Mouse (Mus musculus) embryonic facial prominence, embryonic 12.5 days (tissue): ENCODE measurements around the gene Adamts1. TPM values are rescaled to one million over a fixed set of nuclear protein-coding genes. Genes with fewer than 3 reads are reported as not detected.

Experiments used
- ATAC-seq: fragments of 200-750 bp; cut with Nextera tagmentation; 2 replicates; pipeline ENCODE4 v1.8.0; 2017; ENCODE audit not compliant: insufficient number of reproducible peaks, insufficient read depth, low FRiP score, low TSS enrichment
- H3K27ac ChIP-seq: fragments of 300-500 bp; sonication (generic); 2 replicates; pipeline ENCODE4 v1.5.1; 2016; ENCODE audit warnings: mild to moderate bottlenecking
- H3K27me3 ChIP-seq: fragments of 300-500 bp; sonication (generic); 2 replicates; pipeline ENCODE4 v1.6.1; 2016; ENCODE audit warnings: mild to moderate bottlenecking, moderate library complexity
- H3K36me3 ChIP-seq: fragments of 300-500 bp; sonication (generic); 2 replicates; pipeline ENCODE4 v1.6.1; 2016; ENCODE audit warnings: mild to moderate bottlenecking
- H3K4me1 ChIP-seq: fragments of 300-500 bp; sonication (generic); 2 replicates; pipeline ENCODE4 v1.6.1; 2016
- H3K4me2 ChIP-seq: fragments of 300-500 bp; sonication (generic); replicated peaks from 2 replicates; pipeline ENCODE4 v1.6.1; 2016; ENCODE audit warnings: mild to moderate bottlenecking, moderate library complexity
- H3K4me3 ChIP-seq: fragments of 300-500 bp; sonication (generic); 2 replicates; pipeline ENCODE4 v1.5.1; 2016; ENCODE audit warnings: mild to moderate bottlenecking
- H3K9ac ChIP-seq: fragments of 300-500 bp; sonication (generic); 2 replicates; pipeline ENCODE4 v1.6.1; 2016; ENCODE audit warnings: mild to moderate bottlenecking, moderate library complexity
- H3K9me3 ChIP-seq: fragments of 300-500 bp; sonication (generic); 2 replicates; pipeline ENCODE4 v1.6.1; 2016; ENCODE audit warnings: mild to moderate bottlenecking, moderate library complexity
- WGBS: fragments of 180-500 bp; shearing (Covaris S2); methylation state at CpG from one replicate; pipeline ENCODE4 v1.1.7; 2016; 5-methylcytosine and 5-hydroxymethylcytosine counted together
- polyA plus RNA-seq: library from polyadenylated mRNA; unstranded; fragments of >200 nt; fragmentation: Nextera tagmentation; extraction: Ambion mirVana; gene quantifications from 2 replicates; pipeline ENCODE4 v1.2.1, GENCODE M21; 2016

Gene Adamts1
- polyA plus RNA-seq, 1 experiment from 2014 or later, result 50.2 TPM

- H3K4me1 ChIP-seq, result 0 out of 2 replicates have a peak, but pooled peaks cover 6% of the 10 kb centered on the region
- ATAC-seq, result peak; percentile 79
- peak overlapping the region; percentile 85 for H3K4me2 ChIP-seq
- no peaks in the 10 kb centered on the region for H3K27me3 ChIP-seq
- peaks cover 41% of the 10 kb centered on the region for H3K36me3 ChIP-seq
- H3K4me3 ChIP-seq, result peak overlapping the region; percentile 86
- H3K9me3 ChIP-seq, result no peaks in the 10 kb centered on the region
- peak overlapping the region; percentile 85 for H3K9ac ChIP-seq
- 6% methylated on average over 8 of the region's 8 CpGs for WGBS
- peak overlapping the region; percentile 92 for H3K27ac ChIP-seq
Observed at GRCm38 (mm10) chr16:85800691-85801090, 2.2 kb downstream of the Adamts1 start.

- Histone ChIP-seq H3K9me3 (no peaks in the 10 kb centered on the region), H3K4me3 (peak overlapping the region; percentile 86), H3K27me3 (no peaks in the 10 kb centered on the region), H3K9ac (no peak overlapping the region), H3K4me1 (0 out of 2 replicates have a peak, but pooled peaks cover 6% of the 10 kb centered on the region), H3K36me3 (peaks cover 49% of the 10 kb centered on the region), H3K27ac (no peak overlapping the region), H3K4me2 (peak overlapping the region; percentile 85)
- WGBS, result 69% methylated on average over 9 of the region's 9 CpGs
- no peak for ATAC-seq
Observed at GRCm38 (mm10) chr16:85799971-85800370, 2.9 kb downstream of the Adamts1 start.

GRCm38 (mm10) chr16:85798334-85798733 is 4.6 kb downstream of the Adamts1 start:
- peaks cover 56% of the 10 kb centered on the region for H3K36me3 ChIP-seq
- no peak overlapping the region for H3K4me3 ChIP-seq
- H3K9me3 ChIP-seq, result no peaks in the 10 kb centered on the region
- no peak overlapping the region for H3K9ac ChIP-seq
- H3K4me2 ChIP-seq, result no peak overlapping the region
- H3K27me3 ChIP-seq, result no peaks in the 10 kb centered on the region
- no peak overlapping the region for H3K27ac ChIP-seq
- H3K4me1 ChIP-seq, result no peaks in the 10 kb centered on the region
- ATAC-seq, result no peak
- 93% methylated on average over 7 of the region's 7 CpGs for WGBS

GRCm38 (mm10) chr16:85797161-85797560 is 5.8 kb downstream of the Adamts1 start:
- Histone ChIP-seq H3K27ac (no peak overlapping the region), H3K4me1 (no peaks in the 10 kb centered on the region), H3K4me3 (no peak overlapping the region), H3K4me2 (no peak overlapping the region), H3K9me3 (no peaks in the 10 kb centered on the region), H3K9ac (no peak overlapping the region), H3K27me3 (no peaks in the 10 kb centered on the region), H3K36me3 (peaks cover 56% of the 10 kb centered on the region)
- no peak for ATAC-seq
- WGBS, result 94% methylated on average over 4 of the region's 4 CpGs

- 93% methylated on average over 7 of the region's 7 CpGs for WGBS
- no peak for ATAC-seq
- H3K36me3 ChIP-seq, result peaks cover 56% of the 10 kb centered on the region
Observed at GRCm38 (mm10) chr16:85795731-85796130, 7.2 kb downstream of the Adamts1 start.

GRCm38 (mm10) chr16:85793166-85793830 is 9.6 kb downstream of the Adamts1 start:
- H3K9ac ChIP-seq, result no peak overlapping the region
- no peak overlapping the region for H3K4me2 ChIP-seq
- 86% methylated on average over 4 of the region's 4 CpGs for WGBS
- peaks cover 41% of the 10 kb centered on the region for H3K36me3 ChIP-seq
- no peaks in the 10 kb centered on the region for H3K27me3 ChIP-seq
- H3K9me3 ChIP-seq, result no peaks in the 10 kb centered on the region
- no peak overlapping the region for H3K27ac ChIP-seq
- no peaks in the 10 kb centered on the region for H3K4me1 ChIP-seq
- ATAC-seq, result no peak
- H3K4me3 ChIP-seq, result no peak overlapping the region

More at GRCm38 (mm10) chr16:85795731-85796130, 7.2 kb downstream of the Adamts1 start:
- no peaks in the 10 kb centered on the region for H3K9me3 ChIP-seq
- H3K27ac ChIP-seq, result no peak overlapping the region
- H3K4me2 ChIP-seq, result no peak overlapping the region
- H3K27me3 ChIP-seq, result no peaks in the 10 kb centered on the region
- no peak overlapping the region for H3K4me3 ChIP-seq
- no peaks in the 10 kb centered on the region for H3K4me1 ChIP-seq
- no peak overlapping the region for H3K9ac ChIP-seq

- Histone ChIP-seq H3K9me3 (no peaks in the 10 kb centered on the region), H3K27ac (no peak overlapping the region), H3K4me2 (no peak overlapping the region), H3K4me3 (no peak overlapping the region), H3K36me3 (no peaks in the 10 kb centered on the region), H3K4me1 (no peaks in the 10 kb centered on the region), H3K27me3 (no peaks in the 10 kb centered on the region), H3K9ac (no peak overlapping the region)
- 89% methylated on average over 2 of the region's 2 CpGs for WGBS
- no peak for ATAC-seq
Observed at GRCm38 (mm10) chr16:85781076-85781475, 21.8 kb downstream of the Adamts1 start.

GRCm38 (mm10) chr16:85779775-85780174 is 23.1 kb downstream of the Adamts1 start:
- Histone ChIP-seq H3K4me3 (no peak overlapping the region), H3K4me1 (no peaks in the 10 kb centered on the region), H3K36me3 (no peaks in the 10 kb centered on the region), H3K9ac (no peak overlapping the region), H3K9me3 (no peaks in the 10 kb centered on the region), H3K27me3 (no peaks in the 10 kb centered on the region), H3K27ac (no peak overlapping the region), H3K4me2 (no peak overlapping the region)
- no peak; the same call in 1 of the 2 replicates for ATAC-seq

GRCm38 (mm10) chr16:85772272-85772671 is 30.6 kb downstream of the Adamts1 start:
- no peak overlapping the region for H3K4me2 ChIP-seq
- H3K36me3 ChIP-seq, result no peaks in the 10 kb centered on the region
- no peak for ATAC-seq
- no peak overlapping the region for H3K9ac ChIP-seq
- WGBS, result 73% methylated on average over 3 of the region's 3 CpGs
- no peak overlapping the region for H3K27ac ChIP-seq
- no peaks in the 10 kb centered on the region for H3K4me1 ChIP-seq
- no peak overlapping the region for H3K4me3 ChIP-seq
- H3K9me3 ChIP-seq, result no peaks in the 10 kb centered on the region
- H3K27me3 ChIP-seq, result no peaks in the 10 kb centered on the region

GRCm38 (mm10) chr16:85767341-85767740 is 35.6 kb downstream of the Adamts1 start:
- 51% methylated on average over 4 of the region's 4 CpGs for WGBS

GRCm38 (mm10) chr16:85765697-85766096 is 37.2 kb downstream of the Adamts1 start:
- Histone ChIP-seq H3K36me3 (no peaks in the 10 kb centered on the region), H3K4me2 (no peak overlapping the region), H3K4me1 (peaks cover 7% of the 10 kb centered on the region; the same call in 1 of the 2 replicates), H3K9me3 (no peaks in the 10 kb centered on the region), H3K27me3 (no peaks in the 10 kb centered on the region), H3K9ac (no peak overlapping the region), H3K27ac (no peak overlapping the region), H3K4me3 (no peak overlapping the region)
- ATAC-seq, result no peak
- WGBS, result 13% methylated on average over 8 of the region's 8 CpGs

More at GRCm38 (mm10) chr16:85767341-85767740, 35.6 kb downstream of the Adamts1 start:
- no peaks in the 10 kb centered on the region for H3K9me3 ChIP-seq
- no peak overlapping the region for H3K4me2 ChIP-seq
- H3K27me3 ChIP-seq, result no peaks in the 10 kb centered on the region
- ATAC-seq, result no peak
- H3K4me3 ChIP-seq, result no peak overlapping the region
- H3K9ac ChIP-seq, result no peak overlapping the region
- H3K27ac ChIP-seq, result no peak overlapping the region
- H3K36me3 ChIP-seq, result no peaks in the 10 kb centered on the region
- H3K4me1 ChIP-seq, result peaks cover 3% of the 10 kb centered on the region; the same call in 1 of the 2 replicates

- WGBS, result 70% methylated on average over 6 of the region's 6 CpGs
- no peak for ATAC-seq
Observed at GRCm38 (mm10) chr16:85765167-85765566, 37.7 kb downstream of the Adamts1 start.

More at GRCm38 (mm10) chr16:85765167-85765566, 37.7 kb downstream of the Adamts1 start:
- H3K4me2 ChIP-seq, result no peak overlapping the region
- H3K4me1 ChIP-seq, result peaks cover 7% of the 10 kb centered on the region; the same call in 1 of the 2 replicates
- H3K4me3 ChIP-seq, result no peak overlapping the region
- H3K27me3 ChIP-seq, result no peaks in the 10 kb centered on the region
- no peaks in the 10 kb centered on the region for H3K9me3 ChIP-seq
- H3K36me3 ChIP-seq, result no peaks in the 10 kb centered on the region
- no peak overlapping the region for H3K27ac ChIP-seq
- H3K9ac ChIP-seq, result no peak overlapping the region
